Mouse (Mus musculus) lung, postnatal 0 days (tissue): ENCODE measurements around the gene Zfp719. TPM values are rescaled to one million over a fixed set of nuclear protein-coding genes. Genes with fewer than 3 reads are reported as not detected.

Source experiments
- ATAC-seq: fragments of 200-750 bp; cut with Nextera tagmentation; 2 replicates; pipeline ENCODE4 v1.8.0; 2017; ENCODE audit warnings: moderate library complexity
- DNase-seq: peaks from one replicate; pipeline ENCODE4 v3.0.0-alpha.2; 2016; ENCODE audit warnings: low spot score
- H3K27ac ChIP-seq: fragments of 300-500 bp; sonication (generic); 2 replicates; pipeline ENCODE4 v1.5.1; 2014; ENCODE audit warnings: antibody characterized with exemption, mild to moderate bottlenecking, low read length, mixed read lengths
- H3K27me3 ChIP-seq: fragments of 300-500 bp; sonication (generic); replicated peaks from 2 replicates; pipeline ENCODE4 v1.6.1; 2014; ENCODE audit warnings: low read length, mixed read lengths; ENCODE audit not compliant: insufficient read depth
- H3K36me3 ChIP-seq: fragments of 300-500 bp; sonication (generic); 2 replicates; pipeline ENCODE4 v1.6.1; 2014; ENCODE audit warnings: low read length, mixed read lengths; ENCODE audit not compliant: insufficient read depth
- H3K4me1 ChIP-seq: fragments of 300-500 bp; sonication (generic); 2 replicates; pipeline ENCODE4 v1.6.1; 2014; ENCODE audit warnings: antibody characterized with exemption, low read depth, low read length, mixed read lengths; ENCODE audit not compliant: insufficient read depth
- H3K4me2 ChIP-seq: fragments of 300-500 bp; sonication (generic); replicated peaks from 2 replicates; pipeline ENCODE4 v1.6.1; 2014; ENCODE audit warnings: low read depth, mild to moderate bottlenecking, low read length, moderate library complexity, mixed read lengths
- H3K4me3 ChIP-seq: fragments of 300-500 bp; sonication (generic); 2 replicates; pipeline ENCODE4 v1.5.1; 2014; ENCODE audit warnings: low read depth, low read length
- H3K9ac ChIP-seq: fragments of 300-500 bp; sonication (generic); replicated peaks from 2 replicates; pipeline ENCODE4 v1.6.1; 2014; ENCODE audit warnings: low read depth, mild to moderate bottlenecking
- H3K9me3 ChIP-seq: fragments of 300-500 bp; sonication (generic); 2 replicates; pipeline ENCODE4 v1.6.1; 2016; ENCODE audit warnings: low read length, mixed read lengths
- CTCF ChIP-seq: IDR thresholded peaks from 2 replicates; pipeline ENCODE4 v1.5.1; 2016; ENCODE audit warnings: antibody characterized with exemption, mild to moderate bottlenecking
- EP300 ChIP-seq: IDR thresholded peaks from 2 replicates; pipeline ENCODE4 v1.6.1; 2016; ENCODE audit warnings: antibody characterized with exemption, mild to moderate bottlenecking, control low read depth
- whole genome bisulfite sequencing: fragments of 180-500 bp; shearing (Covaris S2); extraction: QIAGEN DNeasy Blood & Tissue Kit; methylation state at CpG from one replicate; pipeline ENCODE4 v1.1.7; 2014; 5-methylcytosine and 5-hydroxymethylcytosine counted together
- polyA plus RNA-seq: library from polyadenylated mRNA; unstranded; fragments of >200 nt; fragmentation: Nextera tagmentation; extraction: Ambion mirVana; gene quantifications from 2 replicates; pipeline ENCODE4 v1.2.1, GENCODE M21; 2015

The Zfp719 gene
- polyA plus RNA-seq, 1 experiment from 2014 or later: 6.0 TPM

- Histone ChIP-seq H3K4me2 (no peak overlapping the region), H3K4me1 (no peaks in the 10 kb centered on the region), H3K36me3 (no peaks in the 10 kb centered on the region), H3K27me3 (no peaks in the 10 kb centered on the region), H3K27ac (no peak overlapping the region), H3K9me3 (no peaks in the 10 kb centered on the region), H3K4me3 (no peak overlapping the region), H3K9ac (no peak overlapping the region)
- 57% methylated on average over 7 of the region's 7 CpGs for WGBS
- no peak for DNase-seq
- TF ChIP-seq EP300 (no peak), CTCF (no peak)
- ATAC-seq: no peak
These were observed 43.5 kb downstream of the Zfp719 start for GRCm38 (mm10) chr7:43622927-43623326.

- ATAC-seq (no peak), DNase-seq (no peak)
- no peak overlapping the region for H3K9ac ChIP-seq
- H3K9me3 ChIP-seq: no peaks in the 10 kb centered on the region
- TF ChIP-seq CTCF: no peak
- no peak for TF ChIP-seq EP300
- H3K4me3 ChIP-seq: no peak overlapping the region
- no peak overlapping the region for H3K4me2 ChIP-seq
- H3K27me3 ChIP-seq: no peaks in the 10 kb centered on the region
- no peak overlapping the region for H3K27ac ChIP-seq
- WGBS: 15% methylated on average over 10 of the region's 10 CpGs
- H3K36me3 ChIP-seq: no peaks in the 10 kb centered on the region
- H3K4me1 ChIP-seq: no peaks in the 10 kb centered on the region
These were observed 44.4 kb downstream of the Zfp719 start for GRCm38 (mm10) chr7:43623819-43624218.

- Histone ChIP-seq H3K9ac (no peak overlapping the region), H3K9me3 (no peaks in the 10 kb centered on the region), H3K36me3 (no peaks in the 10 kb centered on the region), H3K27ac (no peak overlapping the region), H3K4me2 (no peak overlapping the region), H3K4me3 (no peak overlapping the region), H3K4me1 (no peaks in the 10 kb centered on the region), H3K27me3 (no peaks in the 10 kb centered on the region)
- no peak for TF ChIP-seq EP300
- no peak for TF ChIP-seq CTCF
- DNase-seq (no peak), ATAC-seq (no peak)
- WGBS: 64% methylated on average over 3 of the region's 3 CpGs
These were observed 45.7 kb downstream of the Zfp719 start for GRCm38 (mm10) chr7:43625065-43625464.

GRCm38 (mm10) chr7:43625794-43626422 lies 46.5 kb downstream of the Zfp719 start:
- H3K4me2 ChIP-seq: no peak overlapping the region
- ATAC-seq (no peak), DNase-seq (no peak)
- H3K36me3 ChIP-seq: no peaks in the 10 kb centered on the region
- H3K27ac ChIP-seq: no peak overlapping the region
- WGBS: 75% methylated on average over 8 of the region's 8 CpGs
- no peaks in the 10 kb centered on the region for H3K27me3 ChIP-seq
- no peaks in the 10 kb centered on the region for H3K4me1 ChIP-seq
- H3K4me3 ChIP-seq: no peak overlapping the region
- H3K9me3 ChIP-seq: no peaks in the 10 kb centered on the region
- TF ChIP-seq CTCF: no peak
- TF ChIP-seq EP300: no peak
- H3K9ac ChIP-seq: no peak overlapping the region

- no peak for DNase-seq
- WGBS: 77% methylated on average over 4 of the region's 4 CpGs
These were observed 54.5 kb downstream of the Zfp719 start for GRCm38 (mm10) chr7:43633940-43634339.

GRCm38 (mm10) chr7:43634500-43634899 lies 55.1 kb downstream of the Zfp719 start, which contains the start of gene Ceacam18:
Ceacam18 (plus strand) TSS chr7:43634707.
- ATAC-seq (no peak), DNase-seq (no peak)
- Histone ChIP-seq H3K4me2 (no peak within 1 kb of the TSS), H3K9me3 (no peaks in the 10 kb centered on the region), H3K9ac (no peak within 1 kb of the TSS), H3K4me3 (no peak within 1 kb of the TSS), H3K36me3 (no peaks in the 10 kb centered on the region), H3K4me1 (no peaks in the 10 kb centered on the region), H3K27me3 (no peaks in the 10 kb centered on the region), H3K27ac (no peak within 1 kb of the TSS)
- WGBS: 33% methylated on average over 6 of the region's 6 CpGs
- TF ChIP-seq EP300 (no peak), CTCF (no peak)

More at GRCm38 (mm10) chr7:43633940-43634339, 54.5 kb downstream of the Zfp719 start:
- H3K4me3 ChIP-seq: no peak overlapping the region
- ATAC-seq: no peak
- no peaks in the 10 kb centered on the region for H3K4me1 ChIP-seq
- no peak for TF ChIP-seq CTCF
- H3K27me3 ChIP-seq: no peaks in the 10 kb centered on the region
- H3K27ac ChIP-seq: no peak overlapping the region
- no peak overlapping the region for H3K9ac ChIP-seq
- no peaks in the 10 kb centered on the region for H3K9me3 ChIP-seq
- no peak overlapping the region for H3K4me2 ChIP-seq
- H3K36me3 ChIP-seq: no peaks in the 10 kb centered on the region
